Mouse (Mus musculus) hindbrain, embryonic 14.5 days (tissue): Measurements from ENCODE around the gene Mrps35. TPM values are rescaled to one million over a fixed set of nuclear protein-coding genes. Genes with fewer than 3 reads are reported as not detected.
A peak's percentile ranks its signal among the peaks of the same experiment; 100 is the strongest.

Experiments
- ATAC-seq: fragments of 200-750 bp; cut with Nextera tagmentation; 2 replicates; pipeline ENCODE4 v1.8.0; 2017; ENCODE audit warnings: moderate number of reproducible peaks, mild to moderate bottlenecking, moderate TSS enrichment, moderate library complexity; ENCODE audit not compliant: low FRiP score
- DNase-seq: peaks from one replicate; pipeline ENCODE4 v3.0.0-alpha.2; 2015; ENCODE audit warnings: low spot score
- H3K27ac ChIP-seq: fragments of 300-500 bp; sonication (generic); 2 replicates; pipeline ENCODE4 v1.5.1; 2014; ENCODE audit warnings: mild to moderate bottlenecking, moderate library complexity
- H3K27me3 ChIP-seq: fragments of 300-500 bp; sonication (generic); 2 replicates; pipeline ENCODE4 v1.6.1; 2014; ENCODE audit warnings: mild to moderate bottlenecking, low read length, mixed read lengths; ENCODE audit not compliant: control insufficient read depth, insufficient read depth
- H3K36me3 ChIP-seq: fragments of 300-500 bp; sonication (generic); replicated peaks from 2 replicates; pipeline ENCODE4 v1.6.1; 2014; ENCODE audit not compliant: control insufficient read depth, insufficient read depth
- H3K4me1 ChIP-seq: fragments of 300-500 bp; sonication (generic); replicated peaks from 2 replicates; pipeline ENCODE4 v1.6.1; 2014; ENCODE audit warnings: antibody characterized with exemption, low read length, mixed read lengths; ENCODE audit not compliant: control insufficient read depth, insufficient read depth
- H3K4me2 ChIP-seq: fragments of 300-500 bp; sonication (generic); replicated peaks from 2 replicates; pipeline ENCODE4 v1.6.1; 2014; ENCODE audit warnings: mild to moderate bottlenecking, moderate library complexity
- H3K4me3 ChIP-seq: fragments of 300-500 bp; sonication (generic); replicated peaks from 2 replicates; pipeline ENCODE4 v1.5.1; 2014; ENCODE audit warnings: mild to moderate bottlenecking, low read length
- H3K9ac ChIP-seq: fragments of 300-500 bp; sonication (generic); 2 replicates; pipeline ENCODE4 v1.6.1; 2014
- H3K9me3 ChIP-seq: fragments of 300-500 bp; sonication (generic); 2 replicates; pipeline ENCODE4 v1.6.1; 2016; ENCODE audit warnings: low read length; ENCODE audit not compliant: control insufficient read depth
- WGBS: fragments of 180-500 bp; shearing (Covaris S2); extraction: QIAGEN DNeasy Blood & Tissue Kit; methylation state at CpG from one replicate; pipeline ENCODE4 v1.1.7; 2014; 5-methylcytosine and 5-hydroxymethylcytosine counted together
- polyA plus RNA-seq: library from polyadenylated mRNA; unstranded; fragments of >200 nt; fragmentation: Nextera tagmentation; extraction: Ambion mirVana; gene quantifications from 2 replicates; pipeline ENCODE4 v1.2.1, GENCODE M21; 2014

Gene Mrps35
- 76.8 and 78.3 TPM in 2 replicates for polyA plus RNA-seq

GRCm38 (mm10) chr6:147042291-147043290 lies at the start of gene Mrps35:
Gene Mrps35, plus strand, starts transcription at chr6:147042764.
- H3K36me3 ChIP-seq, result peaks cover 18% of the 10 kb centered on the region
- peak; percentile 90 for DNase-seq
- H3K4me2 ChIP-seq, result peak within 1 kb of the TSS; percentile 58
- no peaks in the 10 kb centered on the region for H3K9me3 ChIP-seq
- H3K4me1 ChIP-seq, result peaks cover 10% of the 10 kb centered on the region
- H3K27me3 ChIP-seq, result no peaks in the 10 kb centered on the region
- peak; percentile 100 for ATAC-seq
- peak within 1 kb of the TSS; percentile 84 for H3K9ac ChIP-seq
- H3K4me3 ChIP-seq, result peak within 1 kb of the TSS; percentile 68
- 3% methylated on average over 66 of the region's 66 CpGs for WGBS
- H3K27ac ChIP-seq, result peak within 1 kb of the TSS; percentile 87

- no peak overlapping the region for H3K4me2 ChIP-seq
- H3K4me1 ChIP-seq, result no peaks in the 10 kb centered on the region
- no peak overlapping the region for H3K4me3 ChIP-seq
- 47% methylated on average over 5 of the region's 5 CpGs for WGBS
- DNase-seq (peak; percentile 77), ATAC-seq (no peak)
- H3K9ac ChIP-seq, result no peak overlapping the region
- no peaks in the 10 kb centered on the region for H3K9me3 ChIP-seq
- H3K27ac ChIP-seq, result no peak overlapping the region
- no peaks in the 10 kb centered on the region for H3K27me3 ChIP-seq
- H3K36me3 ChIP-seq, result no peaks in the 10 kb centered on the region
Observed at GRCm38 (mm10) chr6:146994236-146994635, 48.3 kb upstream of the Mrps35 start.

- no peak for ATAC-seq
- Histone ChIP-seq H3K27ac (no peak overlapping the region), H3K4me2 (no peak overlapping the region), H3K9ac (no peak overlapping the region), H3K9me3 (no peaks in the 10 kb centered on the region), H3K4me1 (no peaks in the 10 kb centered on the region), H3K4me3 (no peak overlapping the region), H3K27me3 (no peaks in the 10 kb centered on the region), H3K36me3 (no peaks in the 10 kb centered on the region)
- 84% methylated on average over 2 of the region's 2 CpGs for WGBS
- DNase-seq, result no peak
Observed at GRCm38 (mm10) chr6:146995391-146995790, 47.2 kb upstream of the Mrps35 start.

GRCm38 (mm10) chr6:146995878-146996277 lies 46.7 kb upstream of the Mrps35 start:
- H3K27ac ChIP-seq, result no peak overlapping the region
- no peak overlapping the region for H3K4me2 ChIP-seq
- no peaks in the 10 kb centered on the region for H3K36me3 ChIP-seq
- H3K9ac ChIP-seq, result no peak overlapping the region
- H3K4me3 ChIP-seq, result no peak overlapping the region
- ATAC-seq (no peak), DNase-seq (no peak)
- no peaks in the 10 kb centered on the region for H3K9me3 ChIP-seq
- no peaks in the 10 kb centered on the region for H3K27me3 ChIP-seq
- WGBS, result 88% methylated on average over 6 of the region's 6 CpGs
- no peaks in the 10 kb centered on the region for H3K4me1 ChIP-seq

GRCm38 (mm10) chr6:146997006-146997405 lies 45.6 kb upstream of the Mrps35 start:
- Histone ChIP-seq H3K4me1 (no peaks in the 10 kb centered on the region), H3K9me3 (no peaks in the 10 kb centered on the region), H3K27me3 (no peaks in the 10 kb centered on the region), H3K27ac (no peak overlapping the region), H3K4me3 (no peak overlapping the region), H3K9ac (no peak overlapping the region), H3K36me3 (no peaks in the 10 kb centered on the region), H3K4me2 (no peak overlapping the region)
- DNase-seq (no peak), ATAC-seq (no peak)
- WGBS, result 87% methylated on average over 6 of the region's 6 CpGs

GRCm38 (mm10) chr6:146998710-146999109 lies 43.9 kb upstream of the Mrps35 start:
- ATAC-seq, result no peak

GRCm38 (mm10) chr6:146999302-146999701 lies 43.3 kb upstream of the Mrps35 start:
- no peaks in the 10 kb centered on the region for H3K27me3 ChIP-seq
- no peaks in the 10 kb centered on the region for H3K36me3 ChIP-seq
- ATAC-seq (no peak), DNase-seq (no peak)
- no peak overlapping the region for H3K4me3 ChIP-seq
- H3K4me1 ChIP-seq, result no peaks in the 10 kb centered on the region
- no peak overlapping the region for H3K9ac ChIP-seq
- H3K9me3 ChIP-seq, result no peaks in the 10 kb centered on the region
- H3K4me2 ChIP-seq, result no peak overlapping the region
- no peak overlapping the region for H3K27ac ChIP-seq
- 92% methylated on average over 9 of the region's 9 CpGs for WGBS

More at GRCm38 (mm10) chr6:146998710-146999109, 43.9 kb upstream of the Mrps35 start:
- Histone ChIP-seq H3K9me3 (no peaks in the 10 kb centered on the region), H3K9ac (no peak overlapping the region), H3K36me3 (no peaks in the 10 kb centered on the region), H3K4me1 (no peaks in the 10 kb centered on the region), H3K27ac (no peak overlapping the region), H3K4me3 (no peak overlapping the region), H3K27me3 (no peaks in the 10 kb centered on the region), H3K4me2 (no peak overlapping the region)
- DNase-seq, result no peak
- WGBS, result 93% methylated on average over 4 of the region's 4 CpGs

GRCm38 (mm10) chr6:146999755-147000154 lies 42.8 kb upstream of the Mrps35 start:
- no peaks in the 10 kb centered on the region for H3K36me3 ChIP-seq
- H3K4me2 ChIP-seq, result no peak overlapping the region
- no peaks in the 10 kb centered on the region for H3K4me1 ChIP-seq
- no peak overlapping the region for H3K4me3 ChIP-seq
- H3K9me3 ChIP-seq, result no peaks in the 10 kb centered on the region
- H3K9ac ChIP-seq, result no peak overlapping the region
- H3K27me3 ChIP-seq, result no peaks in the 10 kb centered on the region
- no peak for DNase-seq
- no peak for ATAC-seq
- no peak overlapping the region for H3K27ac ChIP-seq
- 61% methylated on average over 2 of the region's 2 CpGs for WGBS

- H3K9ac ChIP-seq, result no peak overlapping the region
- DNase-seq, result peak; percentile 48
- no peak overlapping the region for H3K27ac ChIP-seq
- 58% methylated on average over 3 of the region's 3 CpGs for WGBS
- H3K4me3 ChIP-seq, result no peak overlapping the region
- no peak for ATAC-seq
- H3K27me3 ChIP-seq, result no peaks in the 10 kb centered on the region
- no peak overlapping the region for H3K4me2 ChIP-seq
- H3K36me3 ChIP-seq, result no peaks in the 10 kb centered on the region; the same call in 1 of the 2 replicates
- H3K4me1 ChIP-seq, result no peaks in the 10 kb centered on the region
- no peaks in the 10 kb centered on the region for H3K9me3 ChIP-seq
Observed at GRCm38 (mm10) chr6:147008148-147008547, 34.4 kb upstream of the Mrps35 start.
